Comparison of ENCODE assay signal across 13 mouse cellular contexts in the genomic region with DNA sequence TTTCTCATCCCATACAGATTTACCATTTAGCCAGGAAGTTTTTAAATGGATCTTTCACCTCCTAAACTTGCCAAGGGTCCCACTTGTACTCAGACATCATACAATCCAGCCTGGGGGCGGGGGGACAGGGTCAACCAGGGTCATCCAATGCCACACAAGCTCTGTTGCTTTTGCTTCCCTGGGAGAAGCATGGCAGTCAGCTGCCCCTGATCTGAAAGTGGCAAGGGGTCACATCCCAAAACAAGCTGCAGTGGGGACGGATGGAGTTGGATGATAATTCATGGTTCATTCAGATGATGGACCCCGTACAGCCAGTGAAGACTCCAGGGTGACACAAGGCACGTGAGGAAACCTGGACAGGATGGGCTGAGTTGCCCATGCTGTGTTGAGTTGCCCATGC.
"Had no signal": no experiment of that assay in that cellular context is flagged by ENCODE, and none has a peak within 500 bp of the region (broad histone marks: within the 10 kb centered on the region; RNA-seq: fewer than 3 reads in every experiment).

No protein-coding gene starts in this region.

- H3K4me1 ChIP-seq: stomach, embryonic 15.5 days had no signal

- H3K27ac ChIP-seq: midbrain, embryonic 12.5 days; neural tube, embryonic 13.5 days; neural tube, embryonic 15.5 days; stomach, embryonic 15.5 days; stomach, postnatal 0 days had no signal

- H3K4me3 ChIP-seq: midbrain, embryonic 12.5 days; myocyte; neural tube, embryonic 13.5 days; neural tube, embryonic 15.5 days; stomach, embryonic 15.5 days had no signal

- DNase-seq: lung, adult 18-20 months; lung, embryonic 14.5 days; lung, postnatal 10 days; lung, postnatal 4 days; thymus, adult 2 months; thymus, postnatal 25 days; thymus, postnatal 4 days had no signal
